15 mouse cellular contexts compared by ENCODE assay signal in genomic region chr9:100058541-100058940, GRCm38 (mm10).
"Had no signal": no experiment of that assay in that cellular context is flagged by ENCODE, and none has a peak within 500 bp of the region (broad histone marks: within the 10 kb centered on the region; RNA-seq: fewer than 3 reads in every experiment).

No protein-coding gene starts in this region.

- H3K4me3 ChIP-seq: megakaryocyte, embryonic 14.5 days; midbrain, embryonic 13.5 days; midbrain, embryonic 15.5 days; neural tube, embryonic 12.5 days; stomach, embryonic 15.5 days had no signal

- H3K9ac ChIP-seq: lung, embryonic 14.5 days; midbrain, embryonic 13.5 days; midbrain, embryonic 15.5 days; neural tube, embryonic 12.5 days; stomach, embryonic 15.5 days had no signal

- H3K27ac ChIP-seq: midbrain, embryonic 13.5 days; midbrain, embryonic 15.5 days; neural tube, embryonic 12.5 days; stomach, embryonic 15.5 days; stomach, postnatal 0 days had no signal

- H3K9me3 ChIP-seq: midbrain, embryonic 15.5 days; neural tube, embryonic 12.5 days; stomach, embryonic 15.5 days had no signal

- H3K36me3 ChIP-seq: midbrain, embryonic 13.5 days; midbrain, embryonic 15.5 days; neural tube, embryonic 12.5 days; stomach, embryonic 15.5 days had no signal

- DNase-seq: lung, adult 18-20 months; lung, embryonic 14.5 days; lung, postnatal 10 days; lung, postnatal 4 days; right cerebral cortex, postnatal 14 days; thymus, adult 2 months; thymus, postnatal 25 days; thymus, postnatal 4 days had no signal

- H3K4me2 ChIP-seq: lung, embryonic 14.5 days; midbrain, embryonic 11.5 days; midbrain, embryonic 13.5 days; midbrain, embryonic 15.5 days; neural tube, embryonic 12.5 days; stomach, embryonic 15.5 days had no signal

- ATAC-seq: midbrain, embryonic 13.5 days; midbrain, embryonic 15.5 days had no signal

- H3K4me1 ChIP-seq: megakaryocyte, embryonic 14.5 days; midbrain, embryonic 15.5 days; neural tube, embryonic 12.5 days; stomach, embryonic 15.5 days had no signal

- H3K27me3 ChIP-seq: megakaryocyte, embryonic 14.5 days; neural tube, embryonic 12.5 days; stomach, embryonic 15.5 days had no signal
